In genomic region chr10:35761280-35761679, GRCm38 (mm10) we compare ENCODE assay signal across 23 mouse cellular contexts. TPM values are rescaled to one million over a fixed set of nuclear protein-coding genes. Genes with fewer than 3 reads are reported as not detected.
DNase-seq lines count a peak whose midpoint lies in the region; ATAC-seq and TF ChIP-seq lines count a peak whose summit lies in the region.
"Had no signal": no experiment of that assay in that cellular context is flagged by ENCODE, and none has a peak within 500 bp of the region (broad histone marks: within the 10 kb centered on the region; RNA-seq: fewer than 3 reads in every experiment).

No protein-coding gene starts in this region.

- H3K27me3 ChIP-seq in cerebellum, adult 2 months (ENCODE audit: control insufficient read depth, insufficient read depth, low read length): no peaks in the 10 kb centered on the region
- H3K27me3 ChIP-seq in forebrain, embryonic 14.5 days (replicated peaks; ENCODE audit: control insufficient read depth, insufficient read depth, low read length): no peaks in the 10 kb centered on the region
- no peaks in the 10 kb centered on the region for H3K27me3 ChIP-seq in forebrain, embryonic 13.5 days
- H3K27me3 ChIP-seq in forebrain, postnatal 0 days (ENCODE audit: insufficient read depth, low read length): no peaks in the 10 kb centered on the region
- H3K27me3 ChIP-seq in forebrain, embryonic 10.5 days (ENCODE audit: poor library complexity, severe bottlenecking): no peaks in the 10 kb centered on the region
- H3K27me3 ChIP-seq: CH12.LX; embryonic facial prominence, embryonic 12.5 days; forebrain, embryonic 12.5 days; Patski had no signal

- no peak overlapping the region for H3K27ac ChIP-seq in cerebellum, adult 2 months (ENCODE audit: insufficient read depth, low read length)
- no peak overlapping the region for H3K27ac ChIP-seq in forebrain, embryonic 14.5 days (ENCODE audit: low read depth, low read length)
- H3K27ac ChIP-seq in forebrain, embryonic 13.5 days: no peak overlapping the region
- H3K27ac ChIP-seq in forebrain, postnatal 0 days (ENCODE audit: low read depth, low read length): no peak overlapping the region
- H3K27ac ChIP-seq in forebrain, embryonic 10.5 days: no peak overlapping the region
- H3K27ac ChIP-seq: embryonic facial prominence, embryonic 10.5 days; embryonic facial prominence, embryonic 12.5 days; forebrain, embryonic 12.5 days had no signal

- no peaks in the 10 kb centered on the region for H3K9me3 ChIP-seq in forebrain, embryonic 14.5 days (replicated peaks; ENCODE audit: control insufficient read depth, low read length)
- no peaks in the 10 kb centered on the region for H3K9me3 ChIP-seq in forebrain, embryonic 13.5 days (replicated peaks)
- no peaks in the 10 kb centered on the region for H3K9me3 ChIP-seq in forebrain, postnatal 0 days (ENCODE audit: low read length)
- H3K9me3 ChIP-seq in forebrain, embryonic 10.5 days: no peaks in the 10 kb centered on the region
- H3K9me3 ChIP-seq: embryonic facial prominence, embryonic 10.5 days; embryonic facial prominence, embryonic 12.5 days; forebrain, embryonic 12.5 days; G1E had no signal

- TF ChIP-seq POLR2A in cerebellum, adult 2 months (IDR thresholded peaks at IDR 0.05; ENCODE audit: borderline replicate concordance, insufficient read depth, low read length): no peak

- H3K4me2 ChIP-seq in forebrain, embryonic 14.5 days (ENCODE audit: low read length): no peak overlapping the region
- no peak overlapping the region for H3K4me2 ChIP-seq in forebrain, embryonic 13.5 days
- H3K4me2 ChIP-seq in forebrain, postnatal 0 days (ENCODE audit: low read depth): no peak overlapping the region
- H3K4me2 ChIP-seq: embryonic facial prominence, embryonic 12.5 days; forebrain, embryonic 12.5 days had no signal

- H3K9ac ChIP-seq in forebrain, embryonic 14.5 days (ENCODE audit: low read length): no peak overlapping the region
- no peak overlapping the region for H3K9ac ChIP-seq in forebrain, embryonic 13.5 days
- no peak overlapping the region for H3K9ac ChIP-seq in forebrain, postnatal 0 days
- H3K9ac ChIP-seq: embryonic facial prominence, embryonic 12.5 days; forebrain, embryonic 12.5 days had no signal

- intact Hi-C loops in heart, postnatal 10 days (cut with DNase I): no loop called here

- no peak for ATAC-seq in forebrain, embryonic 14.5 days
- no peak for ATAC-seq in forebrain, embryonic 13.5 days
- ATAC-seq in forebrain, postnatal 0 days: peak; percentile 61; the same call in 1 of the 2 replicates
- ATAC-seq: activated CD4-positive, CD25-positive, alpha-beta regulatory T cell, adult 4 months; CD4-positive, CD25-positive, alpha-beta regulatory T cell, adult 4 months; Patski had no signal

- WGBS in cerebellum, adult 2 months: 35% methylated on average over 3 of the region's 3 CpGs
- WGBS in forebrain, embryonic 14.5 days: 69% methylated on average over 3 of the region's 3 CpGs
- WGBS in forebrain, embryonic 13.5 days: 84% methylated on average over 3 of the region's 3 CpGs
- 56% methylated on average over 3 of the region's 3 CpGs for WGBS in forebrain, postnatal 0 days
- WGBS in forebrain, embryonic 10.5 days: 91% methylated on average over 3 of the region's 3 CpGs

- H3K36me3 ChIP-seq in forebrain, embryonic 14.5 days (ENCODE audit: control insufficient read depth, insufficient read depth, low read length): no peaks in the 10 kb centered on the region
- no peaks in the 10 kb centered on the region for H3K36me3 ChIP-seq in forebrain, embryonic 13.5 days (ENCODE audit: poor library complexity, severe bottlenecking)
- H3K36me3 ChIP-seq in forebrain, postnatal 0 days (ENCODE audit: insufficient read depth): no peaks in the 10 kb centered on the region
- no peaks in the 10 kb centered on the region for H3K36me3 ChIP-seq in forebrain, embryonic 10.5 days (replicated peaks)
- H3K36me3 ChIP-seq: embryonic facial prominence, embryonic 10.5 days; embryonic facial prominence, embryonic 12.5 days; forebrain, embryonic 12.5 days; G1E had no signal

- DNase-seq in cerebellum, postnatal 10 days: peak; percentile 8 to 27
- no peak for DNase-seq in cerebellum, adult 2 months
- peak; percentile 15 for DNase-seq in forebrain, embryonic 14.5 days (ENCODE audit: low spot score)
- peak; percentile 43 for DNase-seq in forebrain, postnatal 0 days
- no peak for DNase-seq in forebrain, embryonic 10.5 days (ENCODE audit: extremely low spot score, low spot score)
- DNase-seq in heart, postnatal 10 days: no peak
- DNase-seq: adrenal gland, adult 8-10 months; adrenal gland, postnatal 14 days; adrenal gland, postnatal 36 days; B cell, adult 2 months; cerebellum, adult 11 months; cerebellum, adult 18-20 months; cerebellum, adult 9-10 months; cerebellum, postnatal 25 days had no signal

- H3K4me3 ChIP-seq in cerebellum, adult 2 months (replicated peaks; ENCODE audit: insufficient read depth, low read depth, low read length): no peak overlapping the region
- no peak overlapping the region for H3K4me3 ChIP-seq in forebrain, embryonic 14.5 days (ENCODE audit: low read depth, low read length)
- H3K4me3 ChIP-seq in forebrain, embryonic 13.5 days: no peak overlapping the region
- no peak overlapping the region for H3K4me3 ChIP-seq in forebrain, postnatal 0 days (ENCODE audit: low read depth, low read length)
- no peak overlapping the region for H3K4me3 ChIP-seq in forebrain, embryonic 10.5 days
- H3K4me3 ChIP-seq: embryonic facial prominence, embryonic 10.5 days; embryonic facial prominence, embryonic 12.5 days; forebrain, embryonic 12.5 days had no signal

- TF ChIP-seq CTCF in cerebellum, adult 2 months (IDR thresholded peaks at IDR 0.05; ENCODE audit: borderline replicate concordance, insufficient read depth, low read depth, low read length): no peak
- TF ChIP-seq CTCF in forebrain, postnatal 0 days (IDR thresholded peaks at IDR 0.05; ENCODE audit: low read depth): no peak

- no peaks in the 10 kb centered on the region for H3K4me1 ChIP-seq in cerebellum, adult 2 months (ENCODE audit: control insufficient read depth, insufficient read depth, low read length)
- no peaks in the 10 kb centered on the region for H3K4me1 ChIP-seq in forebrain, embryonic 14.5 days (ENCODE audit: control insufficient read depth, insufficient read depth, low read length)
- H3K4me1 ChIP-seq in forebrain, embryonic 13.5 days: no peaks in the 10 kb centered on the region
- H3K4me1 ChIP-seq in forebrain, postnatal 0 days (ENCODE audit: insufficient read depth): no peaks in the 10 kb centered on the region
- H3K4me1 ChIP-seq in forebrain, embryonic 10.5 days: no peaks in the 10 kb centered on the region
- H3K4me1 ChIP-seq: embryonic facial prominence, embryonic 10.5 days; embryonic facial prominence, embryonic 12.5 days; forebrain, embryonic 12.5 days had no signal

RNA-seq across cellular contexts. Expression of gene Amd2, which starts 49.6 kb away (rescaled TPM):
- polyA plus RNA-seq in cerebellum, adult 2 months (2012; rRNA removed): 1.7 and 1.8 TPM in 2 replicates
- polyA plus RNA-seq in forebrain, embryonic 14.5 days (2014; fragmentation: Nextera tagmentation; extraction: Ambion mirVana): 2.1 and 2.3 TPM in 2 replicates
- polyA plus RNA-seq in forebrain, embryonic 13.5 days (2015; fragmentation: Nextera tagmentation; extraction: Ambion mirVana): 2.8 and 3.1 TPM in 2 replicates
- total RNA-seq in forebrain, postnatal 0 days (2014; rRNA removed): 0.57 and 1.0 TPM in 2 replicates
- 2.1 and 2.3 TPM in 2 replicates for polyA plus RNA-seq in forebrain, postnatal 0 days (2015; fragmentation: Nextera tagmentation; extraction: Ambion mirVana)
- polyA plus RNA-seq in forebrain, embryonic 10.5 days (2016; fragmentation: Nextera tagmentation; extraction: Ambion mirVana): 3.6 and 4.7 TPM in 2 replicates
- 10 to 100 TPM; 15.0 to 25.2 TPM for total RNA-seq in heart, postnatal 10 days (2021)

Comparison
In these comparisons a context has a peak if more than half of its experiments do, and no peak if none do; other contexts are left out.
1. DNase-seq: peak in cerebellum, postnatal 10 days (2 of 2), forebrain, embryonic 14.5 days (single experiment) and forebrain, postnatal 0 days (single experiment); none in cerebellum, adult 2 months (0 of 2), forebrain, embryonic 10.5 days (single experiment) and heart, postnatal 10 days (0 of 2).